Mouse (Mus musculus): ENCODE data around the gene Nubp2.

Nubp2 gene

DNA sequence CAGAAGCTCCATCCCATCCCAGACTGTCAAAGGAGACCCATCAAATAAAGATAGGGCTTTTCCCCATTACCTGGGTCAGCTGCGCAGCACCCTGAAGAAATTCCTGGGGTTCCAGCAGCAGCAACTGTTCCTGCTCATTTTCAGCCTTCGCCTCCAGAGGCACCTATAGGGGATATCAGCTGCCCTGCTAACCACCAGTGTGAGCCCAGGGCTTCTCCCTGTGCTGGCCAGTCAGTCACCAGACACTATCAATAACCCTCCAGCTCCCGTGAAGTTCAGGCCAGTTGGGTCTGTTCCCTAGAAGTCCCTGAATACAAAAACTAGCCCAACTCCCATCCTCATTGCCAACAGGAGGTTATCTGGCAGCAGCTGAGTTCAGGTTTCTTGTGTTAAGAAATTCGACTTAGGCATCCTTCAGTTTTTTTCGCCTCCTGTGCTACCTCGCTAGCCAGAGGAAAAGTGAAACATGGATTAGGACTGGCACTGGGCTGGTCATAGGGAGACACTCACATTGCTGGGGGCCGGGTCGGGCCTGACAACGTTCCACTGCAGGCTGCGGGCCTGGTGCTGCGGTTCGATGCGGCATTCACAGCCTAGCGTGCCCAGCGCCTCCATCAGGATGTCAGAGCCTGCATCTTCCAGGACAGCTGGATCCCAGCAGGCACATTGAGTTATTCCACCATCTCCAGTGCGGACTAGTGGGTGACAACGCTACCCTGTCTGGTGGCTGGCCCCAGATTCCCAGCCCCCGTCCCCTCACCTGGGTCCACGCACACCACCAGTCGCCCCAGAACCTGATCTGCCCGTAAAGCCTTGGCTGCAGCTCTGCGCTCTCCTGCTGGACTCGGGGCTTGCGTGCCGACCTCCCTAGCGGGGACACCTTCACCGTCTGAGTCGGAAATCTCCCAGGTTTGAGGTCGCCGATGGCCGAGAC is 8.2 kb upstream of the Nubp2 start:
- DNase-seq (ENCODE audit: low read depth, low spot score): no peak

DNA sequence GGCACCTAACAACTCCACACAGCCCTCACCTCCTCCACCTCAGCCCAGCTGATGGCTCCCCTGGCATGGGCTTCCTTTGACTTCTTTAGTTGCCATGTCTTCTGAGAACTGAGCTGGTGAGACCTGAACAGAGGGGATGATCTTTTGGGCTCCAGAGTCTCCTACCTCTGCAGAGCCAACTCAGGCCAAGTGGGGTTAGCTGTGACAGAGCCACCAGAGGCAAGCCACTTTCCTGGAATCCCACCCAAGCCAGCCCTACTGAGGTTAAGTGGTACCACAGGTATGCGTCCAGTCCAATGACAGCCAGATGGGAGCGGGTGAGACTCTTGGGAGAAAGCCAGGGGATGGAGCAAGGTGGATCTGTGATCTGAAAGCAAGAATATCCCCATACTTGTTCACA is 7.1 kb upstream of the Nubp2 start:
- DNase-seq (ENCODE audit: low read depth, low spot score): no peak

DNA sequence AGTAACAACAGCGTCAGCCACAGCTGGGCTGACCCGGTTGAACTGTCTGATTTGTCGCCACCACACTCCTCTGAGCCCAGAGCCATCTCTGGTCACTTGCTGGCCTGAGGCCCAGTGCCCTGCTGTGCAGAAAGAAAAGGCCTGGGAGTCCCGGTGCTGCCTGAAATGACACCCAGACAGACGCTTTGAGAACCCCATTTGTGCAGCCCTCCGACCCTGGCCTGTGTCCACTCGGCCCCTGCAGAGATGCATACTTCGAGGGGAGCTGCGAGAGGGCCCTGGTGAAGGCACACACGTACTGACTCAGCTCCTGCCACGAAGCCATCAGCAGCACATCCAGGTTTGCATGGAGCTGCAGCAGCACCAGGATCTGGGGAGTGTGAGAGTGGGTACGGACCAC is 6.6 kb upstream of the Nubp2 start:
- no peak for DNase-seq (ENCODE audit: low read depth, low spot score)

DNA sequence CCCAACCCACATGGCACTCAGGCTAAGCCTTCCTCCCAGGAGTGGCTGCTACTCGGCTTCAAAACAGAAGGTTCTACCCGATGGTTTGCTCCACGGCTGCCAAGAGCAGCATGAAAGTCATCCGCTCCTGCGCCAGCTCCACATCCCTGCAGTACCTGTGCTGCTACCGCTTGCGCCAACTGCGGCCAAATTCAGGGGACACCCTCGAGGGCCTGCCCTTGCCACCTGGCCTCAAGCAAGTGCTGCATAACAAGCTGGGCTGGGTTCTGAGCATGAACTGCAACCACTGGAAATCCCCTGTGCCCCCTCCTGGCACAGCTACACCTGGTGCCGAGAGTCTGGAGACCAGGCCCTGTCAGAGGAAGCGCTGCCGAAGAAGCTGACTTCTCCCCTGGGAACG is 5.2 kb upstream of the Nubp2 start:
- DNase-seq (ENCODE audit: low read depth, low spot score): no peak

DNA sequence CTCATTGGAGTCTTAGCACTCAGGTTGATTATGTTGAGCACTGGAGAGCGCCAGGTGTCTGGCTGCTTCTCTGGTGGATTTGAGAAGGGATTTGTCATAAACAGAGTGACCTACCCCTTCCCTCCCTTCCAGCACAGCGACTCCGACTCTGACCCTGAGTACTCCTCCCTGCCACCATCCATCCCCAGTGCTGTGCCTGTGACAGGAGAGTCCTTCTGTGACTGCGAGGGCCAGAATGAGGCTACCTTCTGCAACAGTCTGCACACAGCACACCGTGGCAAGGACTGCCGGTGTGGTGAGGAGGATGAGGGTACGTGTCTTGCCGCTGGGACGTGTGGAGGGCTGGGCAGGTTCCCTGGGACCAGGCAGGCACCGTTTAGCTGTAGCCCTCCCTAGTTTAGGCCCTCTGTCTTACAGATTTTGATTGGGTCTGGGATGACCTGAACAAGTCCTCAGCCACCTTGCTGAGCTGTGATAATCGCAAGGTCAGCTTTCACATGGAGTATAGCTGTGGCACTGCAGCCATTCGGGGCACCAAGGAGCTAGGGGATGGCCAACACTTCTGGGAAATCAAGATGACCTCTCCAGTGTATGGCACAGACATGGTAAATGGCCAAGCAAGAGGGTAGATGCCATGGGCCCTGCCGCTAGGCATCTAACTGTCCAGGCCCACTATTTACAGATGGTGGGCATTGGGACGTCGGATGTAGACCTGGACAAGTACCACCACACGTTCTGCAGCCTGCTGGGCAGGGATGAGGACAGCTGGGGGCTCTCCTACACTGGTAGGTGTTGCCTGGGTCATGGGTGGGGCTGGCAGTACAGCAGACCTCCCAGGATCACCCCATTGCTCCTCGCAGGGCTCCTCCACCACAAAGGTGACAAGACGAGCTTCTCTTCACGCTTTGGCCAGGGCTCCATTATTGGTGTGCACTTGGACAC is 4.3 kb upstream of the Nubp2 start:
- no peak for DNase-seq (ENCODE audit: low read depth, low spot score)

DNA sequence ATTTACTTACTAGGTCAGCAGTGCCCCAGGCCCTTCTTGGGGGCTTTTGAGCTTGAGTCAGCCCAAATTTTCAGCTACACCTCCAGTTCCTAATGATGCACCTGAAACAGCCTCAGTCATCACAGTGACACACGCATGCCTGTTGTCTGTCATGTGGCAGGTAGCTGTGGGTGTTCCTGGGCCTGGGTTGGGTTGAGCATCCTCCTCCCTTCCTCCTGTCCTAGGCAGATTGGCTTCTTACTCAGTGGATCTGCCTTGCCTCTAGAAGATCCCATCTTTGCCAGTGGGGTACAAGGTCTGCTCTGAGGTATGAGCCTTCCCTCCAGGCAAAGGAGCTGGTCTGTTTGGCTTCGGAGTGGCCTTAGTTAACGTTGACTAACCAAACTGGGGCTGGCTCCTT is 2.7 kb upstream of the Nubp2 start:
- no peak for DNase-seq (ENCODE audit: low read depth, low spot score)

DNA sequence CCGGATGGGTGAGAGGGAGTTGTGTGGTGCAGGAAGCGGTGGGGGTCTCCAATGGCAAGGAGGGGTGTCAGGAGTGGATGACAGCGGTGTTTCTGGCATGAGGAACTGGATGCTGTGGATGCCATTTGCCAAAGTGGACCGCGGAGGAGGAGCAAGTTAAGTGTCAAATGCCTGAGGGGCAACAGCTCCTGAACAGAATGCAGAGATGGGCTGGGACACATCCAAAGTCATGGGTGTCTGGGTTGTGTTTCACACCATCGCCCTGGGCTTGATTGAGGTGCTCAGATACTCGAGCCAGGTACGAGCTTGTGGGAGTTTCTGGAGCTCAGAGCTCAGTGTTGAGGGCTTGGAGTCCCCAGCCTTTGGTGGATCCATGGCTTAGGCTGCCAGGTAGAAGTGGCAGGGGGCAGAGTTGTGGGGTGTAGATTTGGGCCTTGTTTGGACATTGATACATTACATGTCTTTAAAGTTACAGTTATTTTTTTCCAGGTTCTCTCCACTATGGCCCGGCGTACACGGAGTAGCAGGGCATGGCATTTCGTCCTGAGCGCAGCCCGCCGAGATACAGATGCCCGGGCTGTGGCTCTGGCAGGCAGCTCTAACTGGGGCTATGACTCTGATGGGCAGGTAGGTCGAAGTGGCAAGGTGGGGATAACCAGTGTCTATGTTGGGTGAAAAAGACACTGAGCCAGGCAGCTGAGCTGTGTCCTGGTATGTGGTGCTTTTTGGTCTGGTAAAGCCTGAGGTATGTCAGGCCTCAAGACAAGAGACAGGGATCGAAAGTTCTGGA is 1.3 kb upstream of the Nubp2 start:
- no peak for DNase-seq (ENCODE audit: low read depth, low spot score)

DNA sequence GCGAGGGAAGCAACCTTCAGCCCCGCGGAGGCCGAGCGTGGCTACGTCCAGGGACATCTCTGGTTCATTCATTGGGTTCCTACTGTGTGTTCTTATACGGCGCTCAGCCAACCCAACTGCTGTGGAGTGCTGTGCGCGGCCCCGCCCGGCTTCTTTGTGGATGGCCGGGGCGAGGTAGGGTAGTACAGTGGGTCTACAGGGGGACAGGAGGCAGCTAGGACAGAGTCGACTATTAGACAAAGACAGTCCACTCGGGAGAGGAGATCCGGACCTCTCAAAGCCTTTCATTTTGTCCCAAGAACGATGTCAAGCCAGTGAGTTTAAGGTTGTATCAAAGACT is 753 bp upstream of the Nubp2 start:
- DNase-seq (ENCODE audit: low read depth, low spot score): no peak

DNA sequence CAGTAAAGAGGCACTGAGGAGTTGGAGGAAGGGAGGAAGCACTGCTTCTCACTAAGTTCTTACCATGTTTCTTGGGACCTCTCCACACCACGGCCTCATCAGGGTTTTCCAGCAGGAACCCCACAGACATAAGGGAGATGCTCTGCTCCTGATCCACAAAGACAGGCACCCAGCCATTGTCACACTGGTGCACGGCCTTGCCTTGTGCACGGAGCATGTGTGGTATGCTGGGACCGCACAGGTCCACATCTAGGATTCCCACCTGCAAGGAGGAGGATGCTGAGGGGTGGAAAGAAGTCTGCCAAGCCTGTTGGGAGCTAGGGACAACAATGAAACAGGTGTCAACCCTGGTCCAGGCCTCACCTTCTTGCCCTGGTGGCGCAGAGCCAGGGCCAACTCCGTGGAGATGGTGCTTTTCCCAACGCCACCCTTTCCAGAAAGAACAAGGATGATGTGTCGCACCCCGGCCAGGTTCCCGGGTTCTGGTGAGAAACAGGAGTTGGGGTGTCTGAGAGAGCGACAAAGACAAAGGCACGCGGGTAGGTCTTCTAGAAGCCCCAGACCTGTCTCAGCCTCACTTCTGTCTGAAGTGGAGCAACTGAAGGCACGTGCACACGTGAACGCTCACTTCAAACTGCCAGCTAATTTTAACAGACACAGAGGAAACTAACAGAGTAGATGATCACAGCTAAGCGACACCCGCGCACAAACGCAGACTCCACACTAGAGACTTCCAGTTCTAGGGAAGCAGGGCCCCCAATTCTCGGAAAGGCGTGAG is 604 bp downstream of the Nubp2 start:
- no peak for DNase-seq (ENCODE audit: low read depth, low spot score)

DNA sequence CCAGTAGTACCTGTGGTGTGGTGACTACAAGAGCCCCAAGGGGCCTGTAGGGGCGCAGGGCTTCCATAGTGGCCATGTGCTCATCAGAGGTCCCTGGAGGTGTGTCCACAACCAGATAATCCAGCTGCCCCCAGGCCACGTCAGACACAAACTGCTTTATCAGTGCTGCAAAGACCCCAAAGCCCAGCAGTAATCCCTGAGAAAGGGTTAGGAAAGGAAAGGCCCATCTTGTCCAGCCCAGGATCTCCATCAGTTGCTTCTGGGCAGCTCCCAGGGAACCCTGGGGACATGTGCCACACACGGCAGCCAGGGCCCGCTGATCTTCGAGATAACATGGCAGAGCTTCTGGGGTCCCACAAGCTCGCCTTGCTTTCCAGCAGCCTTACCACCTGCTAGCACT is 1.8 kb downstream of the Nubp2 start:
- DNase-seq (ENCODE audit: low read depth, low spot score): no peak

DNA sequence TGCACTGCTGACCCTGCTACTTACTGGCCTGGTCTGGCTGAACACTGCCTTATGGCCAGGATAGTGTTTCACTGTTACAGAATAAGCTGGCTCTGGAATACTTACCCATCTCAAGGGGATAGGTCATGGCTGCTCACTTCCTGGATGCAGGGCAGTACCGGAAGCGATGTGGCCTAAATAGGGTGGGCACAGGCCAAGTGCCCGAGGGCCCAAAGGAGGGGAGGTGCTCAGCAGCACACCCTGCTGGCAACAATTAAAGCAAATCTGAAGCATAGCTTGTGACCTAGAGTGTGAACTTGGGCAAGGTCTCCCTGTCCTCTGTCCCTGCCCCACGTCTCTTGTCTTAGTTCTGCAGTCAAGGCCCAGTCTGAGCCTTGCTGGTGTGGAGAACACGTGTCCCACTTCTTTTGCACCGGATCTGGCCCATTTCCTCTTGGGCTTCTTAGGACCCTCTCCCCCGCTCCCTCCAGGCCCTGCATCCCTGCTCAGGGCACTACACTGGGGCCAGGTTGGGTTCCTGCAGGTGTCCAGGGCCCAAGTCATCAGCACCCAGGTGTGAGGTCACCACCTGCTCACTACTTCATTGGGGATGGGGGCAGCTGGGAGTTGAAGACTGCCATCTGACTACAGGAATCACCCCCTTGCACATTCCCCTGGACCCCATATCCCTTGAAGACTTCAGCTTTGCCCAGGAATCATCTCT is 4.3 kb downstream of the Nubp2 start:
- no peak for DNase-seq (ENCODE audit: low read depth, low spot score)

DNA sequence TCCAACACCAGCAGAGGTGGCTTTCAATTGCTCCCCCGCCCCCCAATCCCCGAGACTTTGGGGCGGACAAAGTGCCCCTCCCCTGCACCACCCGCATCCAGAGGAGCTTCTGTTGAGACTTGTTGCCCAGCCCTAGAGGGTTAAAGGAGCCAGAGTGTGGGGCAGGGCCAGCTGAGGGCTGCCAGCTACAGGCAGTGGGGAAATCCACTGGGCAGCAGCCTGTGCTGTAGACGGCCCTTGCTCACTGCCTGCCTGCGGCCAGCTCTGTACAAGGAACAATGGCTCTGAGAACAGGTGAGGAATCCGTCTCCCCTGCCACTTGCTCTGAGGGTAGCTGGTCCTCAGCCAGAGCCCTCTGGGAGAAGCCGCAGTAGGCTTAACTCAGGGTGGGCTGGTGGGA is 7.6 kb downstream of the Nubp2 start:
- no peak for DNase-seq (ENCODE audit: low read depth, low spot score)

DNA sequence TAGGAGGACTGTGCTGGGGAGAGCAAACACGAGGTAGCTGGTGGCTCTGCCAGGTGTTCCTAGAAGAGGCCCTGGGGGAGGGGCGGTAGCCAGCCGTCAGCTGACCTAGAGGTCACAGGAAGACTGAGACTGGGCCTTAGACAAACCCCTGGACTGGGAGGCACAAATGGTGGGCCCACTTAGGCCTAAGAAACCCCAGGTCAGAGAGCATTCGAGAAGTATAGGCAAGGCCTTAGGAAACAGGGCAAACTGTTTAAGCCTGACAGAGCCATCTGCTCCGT is 8.1 kb downstream of the Nubp2 start:
- DNase-seq (ENCODE audit: low read depth, low spot score): no peak

DNA sequence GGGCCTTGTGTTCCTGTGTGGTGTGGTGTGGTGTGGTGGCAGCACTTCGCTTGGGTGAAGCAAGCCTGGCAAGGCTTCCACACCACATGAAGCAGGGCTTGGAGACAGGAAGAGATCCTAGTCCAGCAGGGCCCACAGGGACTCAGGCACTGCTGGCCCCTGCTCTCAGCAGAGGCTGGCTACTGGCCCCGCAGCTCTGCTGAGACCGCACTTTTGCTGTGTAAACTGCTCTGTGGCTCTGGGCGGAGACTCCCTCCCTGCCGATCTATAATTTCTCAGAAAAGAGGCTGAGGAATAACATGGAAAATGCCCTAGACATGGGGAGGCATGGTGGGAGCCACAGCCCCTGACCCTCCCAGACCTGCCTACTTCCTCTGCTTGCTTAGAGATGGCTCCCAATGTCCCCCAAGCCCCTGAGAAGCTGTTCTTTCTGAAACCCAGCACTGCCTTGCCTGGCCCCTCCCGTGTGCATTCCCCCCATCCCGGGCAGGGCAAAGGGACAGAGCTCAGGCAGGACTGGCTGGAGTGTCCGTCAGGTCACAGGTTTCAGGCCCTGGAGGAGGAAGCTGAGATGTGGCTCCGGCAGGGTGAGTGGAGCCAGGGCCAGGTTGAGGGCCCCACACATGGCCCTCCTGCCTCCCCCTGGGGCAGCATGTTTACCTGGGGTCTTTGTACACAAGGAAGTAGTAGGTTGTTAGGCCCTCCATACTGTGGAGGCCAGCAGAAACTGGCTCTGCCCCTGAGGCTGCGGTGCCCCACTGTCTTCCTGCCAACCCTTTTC is 8.6 kb downstream of the Nubp2 start:
- DNase-seq (ENCODE audit: low read depth, low spot score): no peak

DNA sequence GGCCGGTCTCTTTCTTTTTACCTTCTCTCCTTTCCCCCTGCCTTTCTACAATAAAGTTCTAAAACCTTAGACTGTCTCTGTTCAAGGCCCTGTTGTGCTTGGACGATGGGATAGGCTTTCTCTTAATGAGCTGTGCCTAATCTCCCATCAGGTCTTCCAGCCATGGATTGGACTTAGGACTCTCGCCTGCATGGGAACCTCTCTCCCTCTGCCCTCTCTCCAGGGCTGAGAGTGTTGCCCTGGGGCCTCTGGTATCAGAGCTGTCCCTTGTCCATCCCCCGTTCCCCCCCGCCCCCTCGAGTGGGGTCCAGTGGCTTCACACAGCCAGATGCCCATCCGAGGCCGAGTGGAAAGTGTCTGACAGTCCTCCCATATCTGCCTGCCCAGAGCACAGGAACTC is 11.2 kb downstream of the Nubp2 start:
- DNase-seq (ENCODE audit: low read depth, low spot score): no peak

DNA sequence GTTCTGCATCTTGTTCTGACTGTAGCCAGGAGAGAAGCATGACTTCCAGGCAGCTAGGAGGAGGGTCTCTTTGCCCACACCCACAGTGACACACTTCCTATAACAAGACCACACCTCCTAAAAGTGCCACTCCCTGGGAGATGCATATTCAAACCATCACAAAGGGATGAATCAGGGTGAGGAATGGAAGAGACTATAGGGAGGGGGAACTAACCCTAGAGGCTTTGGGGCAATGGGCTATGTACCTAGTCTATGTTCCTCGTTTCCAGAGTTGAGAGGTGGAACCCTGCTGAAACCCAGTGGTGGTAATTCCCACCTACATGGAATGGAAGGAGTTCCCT is 11.8 kb downstream of the Nubp2 start:
- no peak for DNase-seq (ENCODE audit: low read depth, low spot score)

DNA sequence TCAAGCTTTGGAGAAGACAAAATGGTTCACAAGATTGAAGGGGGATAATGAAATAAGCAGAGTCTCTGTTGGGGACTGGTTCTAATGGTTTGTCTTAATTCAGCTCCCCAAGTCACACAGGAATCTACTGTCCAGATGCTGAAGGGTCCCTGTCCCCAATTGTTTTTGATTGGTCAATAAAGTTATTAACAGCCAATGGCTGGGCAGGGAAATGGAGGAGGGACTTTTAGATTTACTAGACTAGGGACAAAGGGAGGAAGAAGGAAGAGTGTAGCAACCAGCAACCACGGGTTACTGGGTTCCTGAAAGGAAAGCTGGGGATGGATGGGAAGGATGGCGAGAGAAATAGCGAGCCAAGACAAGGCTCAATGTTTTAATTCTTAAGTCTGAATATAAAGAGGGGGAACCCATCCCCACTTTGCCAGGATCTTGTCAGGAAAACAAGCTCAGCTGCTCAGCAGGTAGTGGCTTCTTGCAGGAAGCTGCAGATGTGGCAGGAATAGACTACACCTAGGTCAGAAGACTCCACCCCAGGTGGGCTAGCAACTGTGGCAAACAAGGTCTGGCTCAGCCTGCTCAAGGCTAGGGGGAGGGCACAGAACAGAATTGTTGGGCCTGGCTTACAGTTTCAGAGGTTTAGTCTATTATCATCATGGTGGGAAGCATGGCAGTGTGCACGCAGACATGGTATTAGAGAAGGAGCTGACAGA is 12.3 kb downstream of the Nubp2 start:
- DNase-seq (ENCODE audit: low read depth, low spot score): no peak

DNA sequence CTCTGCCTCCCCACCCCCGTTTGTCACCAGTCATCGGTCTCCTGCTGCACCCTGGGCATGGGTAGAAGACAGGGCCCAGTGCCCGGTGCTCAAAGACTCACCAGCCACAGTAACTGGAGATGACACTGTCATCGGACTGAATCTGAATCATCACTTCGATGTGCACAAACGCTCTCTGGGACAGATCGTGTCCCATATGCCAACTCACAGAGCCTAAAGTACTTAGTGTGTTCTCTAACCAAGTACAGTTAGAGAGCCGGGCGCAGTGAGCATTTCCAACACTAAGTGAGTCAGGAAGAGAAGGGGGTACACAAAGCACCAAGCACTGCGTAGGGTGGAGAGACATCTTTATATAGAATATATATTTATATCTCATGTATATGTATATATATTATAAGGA is 18.2 kb downstream of the Nubp2 start:
- DNase-seq (ENCODE audit: low read depth, low spot score): no peak

DNA sequence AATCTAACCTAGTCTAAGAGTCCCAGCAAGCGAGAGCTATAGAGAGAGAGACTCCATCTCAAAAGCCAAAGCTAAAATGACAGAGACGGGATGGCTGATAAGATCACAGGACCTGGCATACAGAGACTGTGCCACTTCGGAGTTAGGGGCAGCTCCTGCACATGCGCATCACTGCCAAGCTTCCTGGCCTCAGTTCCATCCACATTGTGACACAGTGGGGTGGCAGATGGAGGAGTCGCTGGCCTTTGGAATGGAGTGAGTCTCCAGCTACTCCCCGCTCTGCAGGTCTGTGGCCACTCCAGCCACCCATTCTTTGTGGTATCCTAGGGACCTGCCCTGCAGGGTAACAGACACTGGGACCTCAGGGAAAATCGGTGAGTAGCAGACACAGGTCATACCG is 20.4 kb downstream of the Nubp2 start, which contains the start of gene Igfals:
TSS of gene Igfals (plus strand) at position 222 of the 400 bp plus-strand sequence.
- no peak for DNase-seq (ENCODE audit: low read depth, low spot score)

Data from c-Kit-negative CD71-positive TER-119-positive erythroid progenitor cells, embryonic 14.5 days (primary cell).